Mouse (Mus musculus) heart, embryonic 13.5 days (tissue): ENCODE data around the gene Fndc7. TPM values are rescaled to one million over a fixed set of nuclear protein-coding genes. Genes with fewer than 3 reads are reported as not detected.
"Not testable (repeated sequence)": the region's sequence is repeated elsewhere in the genome, so short reads cannot be mapped to it uniquely, and the experiment has no call there.

Experiments
- ATAC-seq: fragments of 200-750 bp; cut with Nextera tagmentation; 2 replicates; pipeline ENCODE4 v1.8.0; 2017; ENCODE audit warnings: moderate TSS enrichment; ENCODE audit not compliant: insufficient number of reproducible peaks, low FRiP score, low TSS enrichment; ENCODE audit errors: extremely low read depth
- H3K27ac ChIP-seq: fragments of 300-500 bp; sonication (generic); replicated peaks from 2 replicates; pipeline ENCODE4 v1.5.1; 2015; ENCODE audit warnings: moderate library complexity, mild to moderate bottlenecking, inconsistent platforms
- H3K27me3 ChIP-seq: fragments of 300-500 bp; sonication (generic); replicated peaks from 2 replicates; pipeline ENCODE4 v1.6.1; 2015; ENCODE audit warnings: mild to moderate bottlenecking, inconsistent platforms
- H3K36me3 ChIP-seq: fragments of 300-500 bp; sonication (generic); 2 replicates; pipeline ENCODE4 v1.6.1; 2015; ENCODE audit warnings: mild to moderate bottlenecking, inconsistent platforms
- H3K4me1 ChIP-seq: fragments of 300-500 bp; sonication (generic); 2 replicates; pipeline ENCODE4 v1.6.1; 2015; ENCODE audit warnings: inconsistent platforms
- H3K4me2 ChIP-seq: fragments of 300-500 bp; sonication (generic); 2 replicates; pipeline ENCODE4 v1.6.1; 2015; ENCODE audit warnings: inconsistent platforms, mild to moderate bottlenecking, moderate library complexity
- H3K4me3 ChIP-seq: fragments of 300-500 bp; sonication (generic); 2 replicates; pipeline ENCODE4 v1.5.1; 2015; ENCODE audit warnings: moderate library complexity, mild to moderate bottlenecking, inconsistent platforms
- H3K9ac ChIP-seq: fragments of 300-500 bp; sonication (generic); 2 replicates; pipeline ENCODE4 v1.6.1; 2015; ENCODE audit warnings: inconsistent platforms, mild to moderate bottlenecking, moderate library complexity
- H3K9me3 ChIP-seq: fragments of 300-500 bp; sonication (generic); 2 replicates; pipeline ENCODE4 v1.6.1; 2016; ENCODE audit warnings: inconsistent platforms
- WGBS: fragments of 180-500 bp; shearing (Covaris S2); methylation state at CpG from one replicate; pipeline ENCODE4 v1.1.7; 2015; ENCODE audit warnings: mixed read lengths; 5-methylcytosine and 5-hydroxymethylcytosine counted together
- polyA plus RNA-seq: library from polyadenylated mRNA; unstranded; fragments of >200 nt; fragmentation: Nextera tagmentation; extraction: Ambion mirVana; gene quantifications from 2 replicates; pipeline ENCODE4 v1.2.1, GENCODE M21; 2015

The Fndc7 gene
- polyA plus RNA-seq, 1 experiment from 2014 or later = 0.13 TPM

DNA sequence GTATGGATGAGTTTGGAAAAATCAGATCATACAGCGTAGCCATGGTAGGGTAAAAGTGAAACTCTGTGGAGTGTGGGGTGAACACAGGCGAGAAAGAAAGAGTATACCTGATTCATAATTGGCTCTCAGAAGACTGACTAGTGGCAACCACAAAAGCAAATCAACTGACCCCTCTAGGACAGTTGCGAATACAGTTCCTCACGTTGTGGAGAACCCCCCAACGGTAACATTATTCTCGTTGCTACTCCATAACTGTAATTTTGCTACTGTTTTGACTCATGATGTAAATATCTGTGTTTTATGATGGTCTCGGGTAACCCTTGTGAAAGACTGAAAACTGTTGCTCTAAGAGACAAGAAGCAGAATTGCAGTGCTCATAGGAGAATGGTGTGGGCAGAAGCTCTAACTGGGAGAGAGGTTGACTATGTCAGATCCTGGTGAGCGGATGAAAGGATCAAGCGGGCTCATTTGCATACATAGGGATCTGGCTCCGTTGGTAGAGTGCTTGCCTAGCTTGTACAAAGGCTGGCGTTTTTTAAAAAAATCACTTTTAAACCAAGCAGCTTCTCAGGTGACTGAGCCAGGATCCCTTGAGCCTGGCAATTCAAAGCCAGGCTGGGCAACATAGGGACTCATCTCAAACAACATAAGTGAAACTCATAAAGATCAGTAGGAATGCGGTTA lies 2.7 kb downstream of the Fndc7 start:
- Histone ChIP-seq H3K36me3 (no peaks in the 10 kb centered on the region), H3K4me1 (peaks cover 38% of the 10 kb centered on the region), H3K27ac (peak overlapping the region; percentile 77), H3K9ac (no peak overlapping the region), H3K27me3 (no peaks in the 10 kb centered on the region), H3K9me3 (no peaks in the 10 kb centered on the region), H3K4me3 (no peak overlapping the region), H3K4me2 (no peak overlapping the region)
- ATAC-seq = no peak
- 65% methylated on average over 12 of the region's 12 CpGs for WGBS

DNA sequence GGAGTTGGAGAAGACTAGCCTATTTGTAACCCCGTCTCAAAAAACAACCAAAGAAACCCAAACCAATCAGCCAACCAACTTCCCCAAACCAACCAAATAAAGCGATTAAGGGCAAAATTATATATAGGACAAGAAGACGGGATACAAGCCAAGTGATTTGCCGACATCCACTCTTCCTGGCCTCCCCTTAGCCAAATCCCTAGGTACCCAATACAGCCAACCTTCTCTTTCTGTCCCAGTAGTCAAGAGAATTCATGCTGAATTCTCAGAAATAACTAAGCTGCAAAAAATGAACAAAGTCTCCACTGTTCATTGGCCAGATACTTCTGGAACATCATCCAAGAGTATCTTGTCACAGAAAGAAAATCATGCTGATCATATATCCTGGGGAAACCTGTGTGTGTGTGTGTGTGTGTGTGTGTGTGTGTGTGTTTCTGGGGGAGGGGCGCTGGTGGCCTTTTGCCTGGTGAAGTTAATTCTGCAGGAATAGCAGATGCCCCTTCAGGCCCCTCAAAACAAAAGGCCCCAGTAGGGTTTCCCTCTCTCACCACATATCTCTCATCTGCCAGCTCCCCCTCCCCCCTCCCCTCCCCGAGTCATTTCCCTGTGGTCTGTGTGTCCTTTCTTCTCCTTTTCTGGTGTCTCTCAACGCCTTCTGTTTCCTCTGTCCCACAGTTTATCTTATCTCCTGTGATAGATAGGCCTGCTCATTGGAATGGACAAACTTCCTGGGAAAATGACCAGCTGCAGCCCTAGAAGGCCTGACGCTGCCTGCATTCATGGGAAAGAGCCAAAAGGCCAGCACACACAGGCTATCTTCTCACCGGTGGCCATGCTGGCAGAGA lies 3.9 kb downstream of the Fndc7 start:
- Histone ChIP-seq H3K27ac (peak overlapping the region; percentile 77), H3K4me3 (no peak overlapping the region), H3K4me1 (peaks cover 49% of the 10 kb centered on the region), H3K9ac (peak overlapping the region; percentile 30; the same call in 1 of the 2 replicates), H3K27me3 (no peaks in the 10 kb centered on the region), H3K9me3 (no peaks in the 10 kb centered on the region), H3K4me2 (peak overlapping the region; percentile 31), H3K36me3 (no peaks in the 10 kb centered on the region)
- peak; percentile 68 for ATAC-seq
- 28% methylated on average over 9 of the region's 9 CpGs for WGBS

- Histone ChIP-seq H3K4me2 (no peak overlapping the region), H3K27ac (peak overlapping the region; percentile 77), H3K4me3 (no peak overlapping the region), H3K27me3 (no peaks in the 10 kb centered on the region), H3K9me3 (no peaks in the 10 kb centered on the region), H3K9ac (no peak overlapping the region), H3K36me3 (no peaks in the 10 kb centered on the region), H3K4me1 (peaks cover 60% of the 10 kb centered on the region)
- no peak for ATAC-seq
- WGBS = 61% methylated on average over 8 of the region's 8 CpGs
These were observed 5.0 kb downstream of the Fndc7 start for GRCm38 (mm10) chr3:108884706-108885289.

GRCm38 (mm10) chr3:108883067-108883466 lies 6.7 kb downstream of the Fndc7 start:
- Histone ChIP-seq H3K36me3 (no peaks in the 10 kb centered on the region), H3K27ac (no peak overlapping the region), H3K27me3 (no peaks in the 10 kb centered on the region), H3K4me3 (no peak overlapping the region), H3K4me2 (no peak overlapping the region), H3K9me3 (no peaks in the 10 kb centered on the region), H3K4me1 (peaks cover 73% of the 10 kb centered on the region), H3K9ac (no peak overlapping the region)
- no peak for ATAC-seq
- 82% methylated on average over 2 of the region's 2 CpGs for WGBS

DNA sequence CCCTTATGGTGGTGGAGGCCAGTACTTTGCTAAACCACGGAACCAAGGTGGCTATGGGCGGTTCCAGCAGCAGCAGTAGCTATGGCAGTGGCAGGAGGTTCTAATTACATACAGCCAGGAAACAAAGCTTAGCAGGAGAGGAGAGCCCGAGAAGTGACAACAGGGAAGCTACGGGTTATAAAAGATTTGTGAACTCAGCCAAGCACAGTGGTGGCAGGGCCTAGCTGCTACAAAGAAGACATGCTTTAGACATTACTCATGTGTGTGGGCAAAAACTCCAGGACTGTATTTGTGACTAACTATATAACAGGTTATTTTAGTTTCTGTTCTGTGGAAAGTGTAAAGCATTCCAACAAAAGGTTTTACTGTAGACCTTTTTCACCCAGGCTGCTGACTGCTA lies 7.9 kb downstream of the Fndc7 start:
- H3K9me3 ChIP-seq, ATAC-seq, H3K27me3 ChIP-seq, H3K4me3 ChIP-seq, H3K36me3 ChIP-seq, H3K4me2 ChIP-seq, H3K9ac ChIP-seq: not testable (repeated sequence)
- Histone ChIP-seq H3K27ac (peak overlapping the region; percentile 83), H3K4me1 (peaks cover 69% of the 10 kb centered on the region)
- 32% methylated on average over 4 of the region's 4 CpGs for WGBS

DNA sequence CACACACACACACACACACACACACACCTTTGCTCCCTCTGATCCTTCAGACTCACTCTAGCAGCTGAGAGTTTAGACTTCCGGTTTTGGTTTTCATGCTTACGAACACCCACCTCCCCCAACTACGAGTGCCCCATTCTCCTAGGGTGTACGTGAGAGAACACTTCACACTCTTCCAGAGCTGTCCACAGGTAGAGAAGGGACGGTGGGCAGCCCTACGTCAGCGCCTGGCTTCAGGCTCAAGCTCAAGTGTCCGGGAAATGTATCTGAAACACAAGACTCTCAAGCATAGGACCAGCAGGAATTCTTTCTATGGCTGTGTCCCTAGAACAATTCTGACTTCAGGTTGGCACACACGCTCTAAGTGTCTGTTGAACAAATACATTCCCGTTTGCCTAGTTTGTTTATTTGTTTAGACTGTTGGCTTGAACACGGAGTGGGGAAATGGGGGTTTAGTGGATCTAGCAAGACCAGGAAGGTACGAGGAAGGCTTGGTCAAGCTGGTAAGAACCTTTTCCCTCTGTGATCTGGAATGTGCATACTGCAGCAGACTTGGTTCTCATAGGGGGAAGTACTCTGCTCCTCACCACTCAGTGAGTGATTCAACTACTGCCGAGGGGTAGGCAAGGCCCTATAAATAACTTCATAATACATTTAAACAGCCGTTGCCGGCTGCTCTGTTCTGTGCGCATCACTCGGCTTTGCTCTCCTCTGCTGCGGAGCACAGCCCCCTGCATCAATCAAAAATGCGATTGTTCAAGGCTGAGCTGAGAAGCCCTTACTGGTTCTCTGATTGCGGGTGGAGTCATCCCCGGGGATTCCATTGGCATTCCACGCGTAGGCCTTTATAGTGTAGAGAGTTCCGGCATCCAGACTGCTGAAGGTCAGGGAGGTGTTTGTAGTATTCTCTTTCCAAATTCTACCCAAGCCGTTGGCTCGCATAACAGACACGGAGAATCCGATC lies 9.0 kb downstream of the Fndc7 start:
- H3K4me1 ChIP-seq = peaks cover 58% of the 10 kb centered on the region

GRCm38 (mm10) chr3:108879836-108880435 lies 9.9 kb downstream of the Fndc7 start:
- Histone ChIP-seq H3K27ac (peak overlapping the region; percentile 83), H3K36me3 (no peaks in the 10 kb centered on the region), H3K9ac (no peak overlapping the region), H3K4me1 (peaks cover 50% of the 10 kb centered on the region), H3K4me2 (no peak overlapping the region), H3K4me3 (no peak overlapping the region), H3K9me3 (no peaks in the 10 kb centered on the region), H3K27me3 (no peaks in the 10 kb centered on the region)
- WGBS = 56% methylated on average over 5 of the region's 5 CpGs
- ATAC-seq = no peak

More for the DNA sequence above, 9.0 kb downstream of the Fndc7 start:
- Histone ChIP-seq H3K9me3 (no peaks in the 10 kb centered on the region), H3K27ac (peak overlapping the region; percentile 83), H3K9ac (no peak overlapping the region), H3K4me3 (0 out of 2 replicates have a peak overlapping the region, but pooled peaks have one; percentile 10), H3K36me3 (no peaks in the 10 kb centered on the region), H3K4me2 (peak overlapping the region; percentile 51), H3K27me3 (no peaks in the 10 kb centered on the region)
- WGBS = 39% methylated on average over 28 of the region's 28 CpGs
- no peak; the same call in 1 of the 2 replicates for ATAC-seq

DNA sequence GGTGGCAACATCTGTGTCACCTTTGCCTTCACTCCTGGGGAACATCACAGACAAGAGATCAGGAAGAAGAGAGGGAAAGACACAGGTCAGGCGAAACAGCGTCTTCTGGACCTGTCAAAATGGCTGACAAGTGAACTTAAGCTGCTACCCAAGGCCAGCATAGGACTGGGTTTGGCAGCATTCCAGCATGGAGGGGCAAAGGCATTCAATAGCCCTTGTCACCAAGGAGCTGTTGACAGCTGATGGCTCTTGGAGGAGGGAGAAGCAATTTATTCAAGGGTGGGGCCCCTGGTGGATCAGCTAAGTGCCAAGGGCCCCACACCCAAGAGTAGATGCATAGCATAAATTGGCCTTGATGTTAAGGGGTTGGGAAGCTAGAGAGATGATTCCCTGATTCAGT lies 10.7 kb downstream of the Fndc7 start:
- H3K9me3 ChIP-seq = no peaks in the 10 kb centered on the region
- 42% methylated on average over 2 of the region's 2 CpGs for WGBS
- no peak overlapping the region for H3K4me3 ChIP-seq
- ATAC-seq = no peak
- H3K4me2 ChIP-seq = no peak overlapping the region
- no peaks in the 10 kb centered on the region for H3K36me3 ChIP-seq
- peaks cover 45% of the 10 kb centered on the region for H3K4me1 ChIP-seq
- 0 out of 2 replicates have a peak overlapping the region, but pooled peaks have one; percentile 32 for H3K27ac ChIP-seq
- no peak overlapping the region for H3K9ac ChIP-seq
- H3K27me3 ChIP-seq = no peaks in the 10 kb centered on the region

GRCm38 (mm10) chr3:108870631-108871030 lies 19.2 kb downstream of the Fndc7 start:
- ATAC-seq = no peak
- H3K27me3 ChIP-seq = no peaks in the 10 kb centered on the region
- no peak overlapping the region for H3K27ac ChIP-seq
- no peaks in the 10 kb centered on the region for H3K4me1 ChIP-seq
- H3K36me3 ChIP-seq = no peaks in the 10 kb centered on the region
- H3K9ac ChIP-seq = no peak overlapping the region
- no peak overlapping the region for H3K4me3 ChIP-seq
- WGBS = 72% methylated on average over 6 of the region's 6 CpGs
- no peak overlapping the region for H3K4me2 ChIP-seq
- 0 out of 2 replicates have a peak, but pooled peaks cover 3% of the 10 kb centered on the region for H3K9me3 ChIP-seq

GRCm38 (mm10) chr3:108867449-108867848 lies 22.4 kb downstream of the Fndc7 start:
- Histone ChIP-seq H3K4me3 (no peak overlapping the region), H3K4me1 (no peaks in the 10 kb centered on the region), H3K27me3 (no peaks in the 10 kb centered on the region), H3K9ac (no peak overlapping the region), H3K9me3 (0 out of 2 replicates have a peak, but pooled peaks cover 3% of the 10 kb centered on the region), H3K36me3 (no peaks in the 10 kb centered on the region), H3K27ac (no peak overlapping the region), H3K4me2 (no peak overlapping the region)
- 82% methylated on average over 3 of the region's 3 CpGs for WGBS
- no peak for ATAC-seq
